In the genomic region with DNA sequence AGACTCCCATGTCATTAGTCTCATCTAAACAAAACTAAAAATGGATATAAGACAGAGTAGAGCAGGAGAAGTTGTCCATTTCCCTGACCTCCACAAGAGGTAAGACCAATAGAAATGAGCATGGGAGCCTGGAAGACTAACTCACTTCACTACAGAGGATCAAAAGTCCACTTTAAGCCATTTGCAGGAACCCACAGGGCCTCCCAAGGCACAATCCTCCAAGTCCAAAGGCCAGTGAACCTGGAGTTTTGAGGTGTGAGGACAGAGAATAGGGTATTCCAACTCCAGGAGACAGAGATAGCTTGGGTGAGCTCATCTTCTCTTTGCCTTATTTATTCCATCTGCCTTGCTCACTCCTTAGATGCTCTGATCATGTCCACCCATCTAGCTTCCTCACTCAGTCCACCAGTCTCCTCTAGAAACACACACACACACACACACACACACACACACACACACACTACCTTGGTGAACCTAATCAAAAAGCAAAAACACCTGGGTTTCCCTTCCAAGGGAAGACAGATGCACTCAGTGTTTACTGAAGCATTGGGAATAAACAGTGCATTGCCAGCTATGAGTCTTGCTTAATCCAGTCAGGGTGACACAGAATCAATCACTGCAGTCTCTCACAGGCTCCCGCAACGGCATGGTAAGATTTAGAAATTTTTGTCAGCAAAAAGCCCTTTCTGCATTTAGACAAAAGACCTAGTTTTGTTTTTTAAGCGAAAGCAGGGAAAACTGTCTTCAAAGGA, we compare ENCODE assay signal across 13 mouse cellular contexts.
DNase-seq lines count a peak whose midpoint lies in the region; ATAC-seq and TF ChIP-seq lines count a peak whose summit lies in the region.
"Had no signal": no experiment of that assay in that cellular context is flagged by ENCODE, and none has a peak within 500 bp of the region (broad histone marks: within the 10 kb centered on the region; RNA-seq: fewer than 3 reads in every experiment).

No protein-coding gene starts in this region.

- TF ChIP-seq CTCF in kidney, adult 2 months (conservative IDR thresholded peaks at IDR 0.05; ENCODE audit: insufficient read depth, insufficient read length, low read depth, low read length), result no peak
- no peak for TF ChIP-seq CTCF in brain, embryonic 14.5 days (IDR thresholded peaks at IDR 0.05; ENCODE audit: borderline replicate concordance, extremely low read depth, insufficient read depth, insufficient read length)

- H3K9ac ChIP-seq in kidney, embryonic 14.5 days (ENCODE audit: low read depth, low read length), result no peak overlapping the region
- no peak overlapping the region for H3K9ac ChIP-seq in forebrain, embryonic 16.5 days (replicated peaks; ENCODE audit: low read depth, low read length)
- H3K9ac ChIP-seq in midbrain, embryonic 16.5 days (ENCODE audit: low read depth, low read length), result no peak overlapping the region

- no peak overlapping the region for H3K4me2 ChIP-seq in kidney, embryonic 14.5 days (replicated peaks; ENCODE audit: low read depth, low read length)
- peak overlapping the region; percentile 4; the same call in 1 of the 2 replicates for H3K4me2 ChIP-seq in forebrain, embryonic 16.5 days (ENCODE audit: low read length)
- H3K4me2 ChIP-seq in midbrain, embryonic 16.5 days (ENCODE audit: low read length), result no peak overlapping the region

- DNase-seq in kidney, adult 2 months, result peak; percentile 66
- DNase-seq in brain, embryonic 14.5 days (ENCODE audit: low read depth), result peak; percentile 81
- DNase-seq in gastrocnemius, postnatal 25 days, result no peak
- DNase-seq in layer of hippocampus, postnatal 14 days (ENCODE audit: low spot score in 2 of 2), result no peak
- DNase-seq: adrenal gland, postnatal 10 days; cerebellum, postnatal 36 days; gastrocnemius, postnatal 10 days; lung, adult 2 months had no signal

- WGBS in kidney, adult 2 months, result 80% methylated on average over 3 of the region's 3 CpGs
- 85% methylated on average over 3 of the region's 3 CpGs for WGBS in kidney, embryonic 14.5 days
- 16% methylated on average over 3 of the region's 3 CpGs for WGBS in forebrain, embryonic 16.5 days
- WGBS in midbrain, embryonic 16.5 days, result 49% methylated on average over 3 of the region's 3 CpGs

- no peak overlapping the region for H3K27ac ChIP-seq in kidney, adult 2 months (ENCODE audit: insufficient read depth, low read depth, low read length)
- H3K27ac ChIP-seq in kidney, embryonic 14.5 days (ENCODE audit: low read depth, low read length), result no peak overlapping the region
- peak overlapping the region; percentile 76 for H3K27ac ChIP-seq in forebrain, embryonic 16.5 days (ENCODE audit: low read length)
- peak overlapping the region; percentile 42; the same call in 1 of the 2 replicates for H3K27ac ChIP-seq in midbrain, embryonic 16.5 days (ENCODE audit: low read length)

- no peak overlapping the region for H3K4me3 ChIP-seq in kidney, adult 2 months (ENCODE audit: insufficient read depth, low read depth, low read length)
- H3K4me3 ChIP-seq in kidney, embryonic 14.5 days (ENCODE audit: low read length), result no peak overlapping the region
- no peak overlapping the region for H3K4me3 ChIP-seq in forebrain, embryonic 16.5 days (replicated peaks; ENCODE audit: low read length)
- H3K4me3 ChIP-seq in midbrain, embryonic 16.5 days (ENCODE audit: low read depth, low read length), result no peak overlapping the region
- H3K4me3 ChIP-seq: myocyte had no signal

- no peaks in the 10 kb centered on the region for H3K9me3 ChIP-seq in kidney, embryonic 14.5 days (ENCODE audit: control insufficient read depth, low read length)
- no peaks in the 10 kb centered on the region for H3K9me3 ChIP-seq in forebrain, embryonic 16.5 days (ENCODE audit: control insufficient read depth, low read length)
- H3K9me3 ChIP-seq in midbrain, embryonic 16.5 days (replicated peaks; ENCODE audit: control insufficient read depth, low read length, poor library complexity, severe bottlenecking), result no peaks in the 10 kb centered on the region
- H3K9me3 ChIP-seq: G1E had no signal

- no peaks in the 10 kb centered on the region for H3K27me3 ChIP-seq in kidney, adult 2 months (replicated peaks; ENCODE audit: control insufficient read depth, insufficient read depth, low read length)
- H3K27me3 ChIP-seq in kidney, embryonic 14.5 days (ENCODE audit: control insufficient read depth, insufficient read depth, low read length), result no peaks in the 10 kb centered on the region
- no peaks in the 10 kb centered on the region for H3K27me3 ChIP-seq in forebrain, embryonic 16.5 days (replicated peaks; ENCODE audit: control insufficient read depth, insufficient read depth, low read length)
- no peaks in the 10 kb centered on the region for H3K27me3 ChIP-seq in midbrain, embryonic 16.5 days (ENCODE audit: control insufficient read depth, insufficient read depth, low read depth, low read length)

- TF ChIP-seq POLR2A in kidney, adult 2 months (IDR thresholded peaks at IDR 0.05; ENCODE audit: low read depth, low read length), result no peak
- TF ChIP-seq POLR2A in brain, embryonic 14.5 days (IDR thresholded peaks at IDR 0.05; ENCODE audit: borderline replicate concordance, extremely low read depth, insufficient read depth, insufficient read length, poor library complexity, severe bottlenecking), result no peak

- ATAC-seq in kidney, embryonic 14.5 days (ENCODE audit: low FRiP score, low TSS enrichment), result no peak
- peak; percentile 95 for ATAC-seq in forebrain, embryonic 16.5 days
- ATAC-seq in midbrain, embryonic 16.5 days, result peak; percentile 73

- no peaks in the 10 kb centered on the region for H3K4me1 ChIP-seq in kidney, adult 2 months (ENCODE audit: control insufficient read depth, insufficient read depth, low read length)
- no peaks in the 10 kb centered on the region for H3K4me1 ChIP-seq in kidney, embryonic 14.5 days (ENCODE audit: control insufficient read depth, insufficient read depth, low read length)
- H3K4me1 ChIP-seq in forebrain, embryonic 16.5 days (replicated peaks; ENCODE audit: control insufficient read depth, insufficient read depth, low read length), result peaks cover 13% of the 10 kb centered on the region
- no peaks in the 10 kb centered on the region for H3K4me1 ChIP-seq in midbrain, embryonic 16.5 days (ENCODE audit: control insufficient read depth, insufficient read depth, low read length)

- no peaks in the 10 kb centered on the region for H3K36me3 ChIP-seq in kidney, adult 2 months (ENCODE audit: control insufficient read depth, insufficient read depth, low read length)
- H3K36me3 ChIP-seq in kidney, embryonic 14.5 days (ENCODE audit: control insufficient read depth, insufficient read depth, low read length), result no peaks in the 10 kb centered on the region
- no peaks in the 10 kb centered on the region for H3K36me3 ChIP-seq in forebrain, embryonic 16.5 days (ENCODE audit: control insufficient read depth, insufficient read depth)
- no peaks in the 10 kb centered on the region for H3K36me3 ChIP-seq in midbrain, embryonic 16.5 days (ENCODE audit: control insufficient read depth, insufficient read depth, low read length)
- H3K36me3 ChIP-seq: G1E had no signal

Comparison
In these comparisons a context has a peak if more than half of its experiments do, and no peak if none do; other contexts are left out.
1. DNase-seq: peak in kidney, adult 2 months (single experiment) and brain, embryonic 14.5 days (single experiment); none in gastrocnemius, postnatal 25 days (single experiment) and layer of hippocampus, postnatal 14 days (0 of 2).
2. H3K27ac ChIP-seq: peak in forebrain, embryonic 16.5 days (single experiment) and midbrain, embryonic 16.5 days (single experiment); none in kidney, adult 2 months (single experiment) and kidney, embryonic 14.5 days (single experiment).